Mouse (Mus musculus): ENCODE measurements at regions not wholly inside any gene's neighbourhood (a gene's known extent, or its start where the extent isn't known, plus 50 kb on each side); places are given as distances from the start of the nearest gene placed in this dataset.

- no peak for DNase-seq (ENCODE audit: low spot score in 2 of 2)
- intact Hi-C loops (cut with DNase I): no loop called here
Measured at GRCm38 (mm10) chr14:98937933-98938332, 56.2 kb downstream of the Rpl36a-ps1 start.

- intact Hi-C loops (cut with DNase I): no loop called here
- DNase-seq (ENCODE audit: low spot score in 2 of 2): no peak
Measured at GRCm38 (mm10) chr14:98937373-98937772, 56.7 kb downstream of the Rpl36a-ps1 start.

DNA sequence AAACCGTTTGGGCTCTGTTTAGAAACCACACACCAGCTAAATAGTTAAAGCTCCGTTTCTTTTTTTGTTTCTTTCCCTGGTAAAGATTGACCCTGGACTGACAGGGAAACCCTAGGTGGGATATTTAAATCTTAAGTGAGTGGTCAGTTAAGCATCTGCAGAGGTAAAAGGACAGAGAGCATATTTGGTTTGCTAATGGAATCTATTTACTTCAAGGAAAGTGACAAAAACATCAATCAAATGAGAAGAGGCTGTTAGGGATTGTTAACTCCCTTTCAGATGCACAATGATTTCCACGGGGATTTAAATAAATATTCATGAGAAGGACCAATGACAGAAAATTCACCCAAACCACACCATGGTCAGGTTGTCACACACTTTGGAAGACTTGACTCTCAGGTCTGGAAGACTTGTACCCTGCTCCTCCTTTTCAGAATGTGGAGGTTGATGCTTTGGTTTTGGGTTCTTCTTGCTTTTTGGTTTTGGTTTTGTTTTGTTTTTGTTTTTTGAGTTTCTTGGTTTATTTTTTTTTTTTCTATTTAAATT is 60.7 kb downstream of the Rpl36a-ps1 start:
- intact Hi-C loops (cut with DNase I): no loop called here

GRCm38 (mm10) chr14:98929276-98929675 is 64.8 kb downstream of the Rpl36a-ps1 start:
- DNase-seq (ENCODE audit: low spot score in 2 of 2): no peak

More for the DNA sequence above, 60.7 kb downstream of the Rpl36a-ps1 start:
- no peak for DNase-seq (ENCODE audit: low spot score in 2 of 2)

GRCm38 (mm10) chr14:98908234-98908633 is 85.9 kb downstream of the Rpl36a-ps1 start:
- intact Hi-C loops (cut with DNase I): no loop called here
- no peak for DNase-seq (ENCODE audit: low spot score in 2 of 2)

More at GRCm38 (mm10) chr14:98929276-98929675, 64.8 kb downstream of the Rpl36a-ps1 start:
- intact Hi-C loops (cut with DNase I): no loop called here

DNA sequence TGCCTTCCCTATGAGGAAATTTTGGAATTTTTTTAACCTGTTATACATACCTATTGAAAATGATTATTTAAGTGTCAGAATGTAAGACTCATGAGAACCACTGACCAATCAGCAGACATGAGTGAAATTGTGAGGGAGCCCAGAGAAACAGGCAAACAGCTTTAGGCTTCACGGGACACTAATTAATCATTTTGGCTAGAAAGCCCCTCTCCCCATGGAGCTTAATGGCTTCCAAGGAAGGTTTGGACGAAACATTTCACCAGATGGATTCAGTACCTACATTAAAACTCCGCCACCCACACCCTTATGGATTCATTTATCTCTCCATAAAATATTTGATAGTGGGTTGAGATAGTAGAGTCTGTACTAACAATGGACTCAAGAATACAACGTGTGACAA is 95.2 kb downstream of the Rpl36a-ps1 start:
- intact Hi-C loops (cut with DNase I): no loop called here
- DNase-seq (ENCODE audit: low spot score in 2 of 2): no peak

DNA sequence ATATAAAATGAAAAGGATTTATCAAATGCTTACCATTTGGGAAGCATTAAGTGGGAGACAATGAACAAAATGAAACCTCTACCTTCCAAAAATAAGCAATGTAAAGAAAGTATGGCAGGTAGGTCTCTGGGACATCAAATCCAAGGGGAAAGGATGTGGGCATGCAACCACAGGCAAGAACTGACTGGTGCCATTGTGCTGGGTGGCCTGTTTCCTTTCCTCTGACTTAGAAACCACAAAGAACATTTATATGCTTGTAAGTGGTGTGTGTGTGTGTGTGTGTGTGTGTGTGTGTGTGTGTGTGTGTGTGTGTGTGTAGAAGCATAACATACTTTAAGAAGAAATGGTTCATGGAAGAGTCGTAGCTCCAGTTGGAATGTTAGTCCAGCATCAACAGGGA is 96.7 kb downstream of the Rpl36a-ps1 start:
- intact Hi-C loops (cut with DNase I): no loop called here
- no peak for DNase-seq (ENCODE audit: low spot score in 2 of 2)

DNA sequence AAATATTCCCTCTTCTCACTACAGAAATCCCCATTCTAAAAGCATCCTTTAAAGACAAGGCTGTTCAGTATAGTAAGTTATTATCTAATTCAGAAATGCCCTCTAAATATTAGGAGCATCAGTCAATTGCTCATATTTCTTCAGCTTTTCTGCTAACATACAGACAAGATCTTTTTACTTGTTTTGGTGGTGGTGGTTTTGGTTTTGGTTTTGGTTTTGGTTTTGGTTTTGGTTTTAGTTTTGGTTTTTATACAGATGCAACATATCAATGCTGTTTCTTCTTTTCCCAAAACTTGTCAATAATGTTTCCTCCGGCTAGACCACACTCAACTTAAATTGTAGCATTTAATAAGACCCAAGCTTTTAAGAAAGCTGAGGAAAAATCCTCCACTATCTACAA is 98.2 kb downstream of the Rpl36a-ps1 start:
- DNase-seq (ENCODE audit: low spot score in 2 of 2): no peak
- intact Hi-C loops (cut with DNase I): no loop called here

DNA sequence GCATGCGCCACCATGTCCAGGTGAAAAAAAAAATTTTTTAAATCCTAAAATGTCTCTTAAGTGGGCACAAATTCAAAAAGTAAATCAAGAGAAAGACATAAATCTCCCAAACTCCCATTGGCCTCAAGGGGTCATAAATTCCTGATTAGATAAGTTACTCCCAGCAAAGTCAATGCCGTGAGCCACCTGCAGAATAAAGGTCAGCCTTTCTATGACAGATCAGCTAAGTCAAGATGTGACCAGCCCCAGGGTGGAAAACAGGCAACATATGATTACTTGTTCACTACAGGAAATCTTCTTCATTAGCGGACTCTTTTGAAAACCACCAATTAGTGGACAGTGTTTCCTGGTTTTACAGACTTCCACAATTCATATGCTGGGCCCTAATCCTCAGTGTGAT is 101.4 kb downstream of the Rpl36a-ps1 start:
- no peak for DNase-seq (ENCODE audit: low spot score in 2 of 2)
- intact Hi-C loops (cut with DNase I): no loop called here

- intact Hi-C loops (cut with DNase I): no loop called here
- DNase-seq (ENCODE audit: low spot score in 2 of 2): no peak
Measured at GRCm38 (mm10) chr14:98891252-98891947, 102.7 kb downstream of the Rpl36a-ps1 start.

DNA sequence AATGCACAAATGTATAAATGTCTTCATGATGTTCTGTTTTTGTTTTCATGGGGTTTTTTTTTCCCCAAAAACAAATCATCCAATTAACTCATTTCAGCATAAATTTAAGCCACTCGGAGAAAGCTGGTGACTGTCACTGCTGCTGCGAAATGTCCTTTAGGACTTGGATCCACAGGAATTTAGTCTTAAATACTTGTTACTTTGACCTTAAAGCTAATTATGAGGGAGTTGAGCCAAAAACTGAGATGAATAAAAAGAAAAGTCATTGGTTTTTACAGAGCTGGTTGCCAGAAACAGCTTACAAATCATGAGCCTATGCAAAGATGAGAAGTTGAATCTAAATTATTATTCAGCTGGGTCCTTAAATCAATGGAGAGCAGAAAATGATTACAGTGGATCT is 106.5 kb downstream of the Rpl36a-ps1 start:
- DNase-seq (ENCODE audit: low spot score in 2 of 2): no peak
- intact Hi-C loops (cut with DNase I): loop anchor here (5.0 to 10.0 kb wide), 2 partner anchors 1555 to 1933 kb away; no protein-coding TSS in a partner anchor

- DNase-seq (ENCODE audit: low spot score in 2 of 2): no peak
- intact Hi-C loops (cut with DNase I): loop anchor here (5.0 to 10.0 kb wide), 2 partner anchors 1555 to 1932 kb away; no protein-coding TSS in a partner anchor
Measured at GRCm38 (mm10) chr14:98886982-98887381, 107.1 kb downstream of the Rpl36a-ps1 start.

DNA sequence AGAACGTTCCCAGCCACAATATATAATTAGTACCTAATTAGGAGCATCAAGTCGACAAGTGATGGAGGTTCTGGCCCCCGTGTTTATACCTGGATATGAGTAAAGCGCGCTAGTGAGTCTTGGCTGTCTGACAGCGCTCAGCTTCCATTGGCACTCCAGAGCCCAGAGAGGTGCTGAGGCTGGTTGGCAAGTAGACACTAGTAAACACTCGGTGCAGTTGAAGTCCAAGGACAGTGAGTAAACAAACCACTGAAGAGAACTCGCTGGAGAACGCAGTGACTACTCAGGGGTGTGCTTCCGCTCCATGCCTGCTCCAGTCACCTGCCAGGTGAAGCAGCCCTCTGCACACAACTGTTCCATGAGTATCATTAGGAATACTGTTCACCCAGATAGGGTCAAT is 111.5 kb downstream of the Rpl36a-ps1 start:
- DNase-seq (ENCODE audit: low spot score in 2 of 2): no peak
- intact Hi-C loops (cut with DNase I): loop anchor here (10.0 kb wide), 1 partner anchor 1928 kb away; no protein-coding TSS in a partner anchor

DNA sequence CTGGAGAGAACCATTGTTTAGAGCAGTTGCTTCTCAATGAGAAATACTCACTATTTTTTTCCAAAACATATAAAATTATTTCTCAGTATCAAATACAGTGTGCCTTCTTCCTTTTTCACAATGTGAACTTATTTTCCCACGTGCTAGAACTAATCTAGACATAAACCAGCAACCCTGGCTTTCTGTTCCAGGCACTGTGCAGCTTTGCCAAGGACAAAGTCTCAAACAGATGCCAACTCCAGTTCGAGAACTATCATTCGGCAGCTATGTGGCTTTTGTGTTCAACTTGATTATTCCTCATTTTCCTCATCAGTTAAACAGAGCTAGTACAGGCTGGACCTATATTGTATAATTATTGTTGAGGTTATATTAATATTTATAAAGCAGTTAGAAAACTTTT is 116.2 kb downstream of the Rpl36a-ps1 start:
- intact Hi-C loops (cut with DNase I): no loop called here
- DNase-seq (ENCODE audit: low spot score in 2 of 2): no peak

- no peak for DNase-seq (ENCODE audit: low spot score in 2 of 2)
- intact Hi-C loops (cut with DNase I): no loop called here
Measured at GRCm38 (mm10) chr14:98873446-98873845, 120.7 kb downstream of the Rpl36a-ps1 start.

DNA sequence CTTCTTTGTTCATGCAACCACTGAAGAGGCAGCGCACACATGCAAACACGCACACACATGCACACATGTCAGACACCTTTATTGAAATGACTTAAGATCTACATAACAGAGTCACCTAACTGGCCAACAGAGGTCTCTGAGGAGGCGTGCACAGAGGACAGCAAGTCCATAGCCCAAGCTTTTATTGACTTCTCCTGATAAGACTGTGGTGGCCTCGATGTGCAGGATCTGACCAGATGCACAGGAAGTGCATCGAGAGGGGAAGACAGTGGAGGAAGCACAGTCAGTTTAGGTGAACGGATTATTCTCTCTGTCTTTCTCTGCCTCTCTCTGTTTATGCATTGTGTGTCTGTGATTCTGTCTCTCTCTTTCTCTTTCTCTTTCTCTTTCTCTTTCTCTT is 124.2 kb downstream of the Rpl36a-ps1 start:
- intact Hi-C loops (cut with DNase I): no loop called here
- no peak for DNase-seq (ENCODE audit: low spot score in 2 of 2)

DNA sequence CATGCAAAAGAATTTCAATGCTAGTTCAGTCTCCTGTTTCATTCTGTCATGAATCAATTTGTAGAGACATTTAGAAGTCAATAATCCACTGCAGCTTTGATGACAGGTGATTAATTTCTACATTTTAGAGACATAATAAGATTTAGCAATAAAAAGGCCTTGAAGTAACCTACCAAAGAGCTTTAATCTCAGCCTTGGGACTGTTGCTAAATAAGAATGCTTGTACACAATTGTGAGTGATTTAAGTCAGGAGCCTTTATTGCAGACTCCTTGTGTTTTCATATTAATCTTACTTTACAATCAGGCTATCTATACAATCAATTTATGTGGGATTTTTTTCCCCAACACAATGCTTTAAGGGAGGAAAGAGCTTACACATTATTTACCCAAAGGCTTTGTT is 127.2 kb downstream of the Rpl36a-ps1 start:
- intact Hi-C loops (cut with DNase I): no loop called here
- DNase-seq (ENCODE audit: low spot score in 2 of 2): no peak

GRCm38 (mm10) chr14:98864001-98864400 is 130.1 kb downstream of the Rpl36a-ps1 start:
- no peak for DNase-seq (ENCODE audit: low spot score in 2 of 2)
- intact Hi-C loops (cut with DNase I): no loop called here

DNA sequence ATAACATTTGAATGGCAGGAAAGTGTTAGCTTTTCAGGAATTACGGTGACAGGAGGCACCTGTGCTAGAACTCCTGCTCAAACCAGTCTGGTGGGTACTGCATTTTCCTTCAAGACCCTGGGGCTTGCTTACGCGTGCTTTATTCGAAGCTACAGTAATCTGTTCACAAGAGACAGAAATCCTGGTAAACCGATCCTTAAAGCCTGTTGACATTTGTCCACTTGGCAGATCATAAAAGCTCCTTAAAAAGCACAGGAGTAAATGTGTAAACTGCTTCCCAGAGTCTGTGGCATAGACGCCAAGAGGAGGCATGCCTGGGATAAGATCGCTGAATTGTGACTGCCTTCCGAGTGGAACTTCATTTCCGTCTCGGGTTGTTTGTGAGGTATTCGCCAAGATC is 130.5 kb downstream of the Rpl36a-ps1 start:
- intact Hi-C loops (cut with DNase I): no loop called here
- DNase-seq (ENCODE audit: low spot score in 2 of 2): no peak

DNA sequence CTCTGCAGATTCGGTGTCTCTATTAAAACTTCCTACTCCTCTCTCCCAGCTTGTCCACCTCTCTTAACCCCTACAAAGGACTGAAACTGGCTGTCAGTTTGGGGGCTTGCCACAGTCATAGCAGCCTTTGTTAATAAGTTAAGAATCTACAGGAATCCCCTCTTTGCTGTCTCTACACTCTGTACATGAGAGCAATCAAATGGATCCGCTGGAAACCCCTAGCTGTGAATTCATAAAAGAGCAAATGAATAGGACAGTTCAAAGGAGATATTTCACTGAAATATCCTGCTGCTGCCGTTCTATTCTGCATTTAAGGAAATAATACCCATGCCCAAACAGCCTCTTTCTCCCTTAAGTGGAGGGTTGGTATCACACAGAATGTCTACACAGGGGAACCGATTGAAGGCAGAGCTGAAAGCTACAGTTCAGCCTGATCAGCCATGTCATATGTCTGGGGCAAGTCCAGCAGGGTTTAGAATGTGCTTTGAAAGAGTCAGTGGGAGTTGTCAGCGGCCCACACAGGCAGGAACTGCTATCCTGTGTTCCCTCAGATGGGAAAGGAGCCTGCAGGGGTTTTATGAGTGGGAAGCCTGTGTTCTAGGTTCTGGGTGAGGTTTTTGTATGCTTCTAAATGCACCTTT is 131.9 kb downstream of the Rpl36a-ps1 start:
- no peak for DNase-seq (ENCODE audit: low spot score in 2 of 2)
- intact Hi-C loops (cut with DNase I): no loop called here

DNA sequence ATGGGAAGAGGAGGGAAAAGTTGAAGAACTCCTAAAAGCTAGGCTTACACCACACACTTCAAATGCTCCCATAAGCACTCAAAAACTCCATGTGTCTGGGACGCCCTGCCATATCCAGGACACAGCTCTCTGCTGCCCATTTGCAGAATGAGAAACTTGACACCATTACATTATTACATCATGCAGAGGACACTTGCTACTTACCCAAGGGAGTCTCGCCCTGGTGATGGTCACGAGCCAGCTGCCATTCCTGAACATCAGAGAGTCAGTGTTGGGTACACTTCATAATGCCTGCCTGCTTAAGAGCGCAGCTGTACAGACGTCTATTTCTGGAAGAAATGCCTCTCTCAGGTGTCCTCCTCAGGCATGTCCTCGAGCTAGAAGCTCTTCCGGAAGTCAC is 135.3 kb downstream of the Rpl36a-ps1 start:
- intact Hi-C loops (cut with DNase I): no loop called here
- DNase-seq (ENCODE audit: low spot score in 2 of 2): no peak

Data from left cerebral cortex, postnatal 36 days (tissue).